Mouse (Mus musculus): ENCODE data around the gene Ttc7. TPM values are rescaled to one million over a fixed set of nuclear protein-coding genes. Genes with fewer than 3 reads are reported as not detected.

Gene Ttc7
- polyA plus RNA-seq, 1 experiment from 2014 or later: 3.6 TPM

DNA sequence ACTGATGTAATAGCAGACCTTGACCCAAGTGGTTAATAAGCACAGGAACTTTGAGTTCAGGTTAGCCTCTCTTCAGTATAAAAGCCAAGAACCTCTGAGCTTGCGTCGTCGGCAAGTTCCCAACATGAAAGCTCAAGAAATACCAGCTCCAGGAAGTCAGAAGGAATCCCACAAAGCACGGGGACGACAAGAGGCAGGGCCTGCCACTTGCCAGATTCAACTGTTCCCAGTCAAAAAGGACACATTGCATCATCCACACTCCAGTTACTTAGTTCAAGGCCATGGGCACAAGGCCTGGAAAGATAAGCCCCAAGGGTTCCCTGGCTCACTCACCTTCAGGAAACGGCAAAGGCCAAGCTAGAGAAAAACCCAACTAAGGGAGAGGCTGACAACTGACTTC, 19.3 kb upstream of the Ttc7 start:
- ATAC-seq (ENCODE audit: insufficient read depth): no peak
- no peak for TF ChIP-seq CTCF (IDR thresholded peaks at IDR 0.05; ENCODE audit: low read depth)
- Histone ChIP-seq H3K27ac (ENCODE audit: low read depth) (no peak overlapping the region), H3K4me2 (no peak overlapping the region), H3K9me3 (ENCODE audit: low read depth, low read length) (no peaks in the 10 kb centered on the region), H3K4me1 (ENCODE audit: insufficient read depth) (peaks cover 4% of the 10 kb centered on the region; the same call in 1 of the 2 replicates), H3K4me3 (ENCODE audit: low read depth, low read length) (no peak overlapping the region), H3K36me3 (ENCODE audit: insufficient read depth) (peaks cover 15% of the 10 kb centered on the region), H3K27me3 (ENCODE audit: insufficient read depth, low read length) (no peaks in the 10 kb centered on the region), H3K9ac (no peak overlapping the region)
- DNase-seq: no peak
- 88% methylated on average over 6 of the region's 6 CpGs for WGBS

DNA sequence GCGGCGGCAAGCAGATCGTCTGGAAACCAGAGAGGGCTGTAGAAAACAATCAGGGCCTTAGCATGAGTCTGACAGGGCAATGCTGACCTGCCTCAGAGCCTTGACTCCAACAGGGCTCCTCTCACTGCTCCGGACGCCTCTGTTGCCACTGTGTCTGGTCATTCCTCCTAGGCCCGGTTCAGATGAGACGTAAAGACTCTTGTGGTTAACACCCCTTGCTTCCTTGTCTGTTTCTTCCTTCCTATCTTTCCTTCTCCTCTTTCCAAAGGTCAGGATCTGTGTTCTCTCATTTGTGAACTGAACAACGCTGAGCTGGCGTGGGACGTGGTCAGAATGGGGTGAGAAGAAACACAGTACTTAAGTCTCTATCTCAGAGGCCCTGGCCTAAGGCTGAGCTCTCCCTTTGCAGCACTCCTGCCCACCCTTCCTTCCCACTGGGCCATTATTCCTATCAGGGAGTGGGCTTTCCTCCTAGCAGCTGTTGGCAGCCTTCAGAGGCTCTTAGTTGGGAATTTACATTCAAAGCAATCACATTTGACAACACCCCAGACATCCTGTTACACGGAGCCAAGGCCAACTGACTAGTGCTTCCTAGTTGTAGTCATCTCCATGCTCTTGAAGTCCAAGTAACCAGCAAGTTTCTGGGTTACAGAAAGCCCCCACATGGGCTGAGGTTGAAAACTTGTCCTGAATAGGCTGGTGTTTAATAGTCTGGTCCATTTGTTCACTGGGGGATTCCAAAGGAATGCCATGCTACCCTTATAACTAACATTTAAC, 18.4 kb upstream of the Ttc7 start:
- peak overlapping the region; percentile 75 for H3K4me2 ChIP-seq
- H3K9me3 ChIP-seq (ENCODE audit: low read depth, low read length): no peaks in the 10 kb centered on the region
- TF ChIP-seq CTCF (IDR thresholded peaks at IDR 0.05; ENCODE audit: low read depth): no peak
- DNase-seq (no peak), ATAC-seq (ENCODE audit: insufficient read depth) (no peak)
- H3K36me3 ChIP-seq (ENCODE audit: insufficient read depth): peaks cover 11% of the 10 kb centered on the region
- no peaks in the 10 kb centered on the region for H3K27me3 ChIP-seq (ENCODE audit: insufficient read depth, low read length)
- WGBS: 83% methylated on average over 11 of the region's 11 CpGs
- peak overlapping the region; percentile 89 for H3K4me3 ChIP-seq (ENCODE audit: low read depth, low read length)
- H3K9ac ChIP-seq: peak overlapping the region; percentile 95; the same call in 1 of the 2 replicates
- H3K27ac ChIP-seq (ENCODE audit: low read depth): no peak overlapping the region
- peaks cover 4% of the 10 kb centered on the region; the same call in 1 of the 2 replicates for H3K4me1 ChIP-seq (ENCODE audit: insufficient read depth)

DNA sequence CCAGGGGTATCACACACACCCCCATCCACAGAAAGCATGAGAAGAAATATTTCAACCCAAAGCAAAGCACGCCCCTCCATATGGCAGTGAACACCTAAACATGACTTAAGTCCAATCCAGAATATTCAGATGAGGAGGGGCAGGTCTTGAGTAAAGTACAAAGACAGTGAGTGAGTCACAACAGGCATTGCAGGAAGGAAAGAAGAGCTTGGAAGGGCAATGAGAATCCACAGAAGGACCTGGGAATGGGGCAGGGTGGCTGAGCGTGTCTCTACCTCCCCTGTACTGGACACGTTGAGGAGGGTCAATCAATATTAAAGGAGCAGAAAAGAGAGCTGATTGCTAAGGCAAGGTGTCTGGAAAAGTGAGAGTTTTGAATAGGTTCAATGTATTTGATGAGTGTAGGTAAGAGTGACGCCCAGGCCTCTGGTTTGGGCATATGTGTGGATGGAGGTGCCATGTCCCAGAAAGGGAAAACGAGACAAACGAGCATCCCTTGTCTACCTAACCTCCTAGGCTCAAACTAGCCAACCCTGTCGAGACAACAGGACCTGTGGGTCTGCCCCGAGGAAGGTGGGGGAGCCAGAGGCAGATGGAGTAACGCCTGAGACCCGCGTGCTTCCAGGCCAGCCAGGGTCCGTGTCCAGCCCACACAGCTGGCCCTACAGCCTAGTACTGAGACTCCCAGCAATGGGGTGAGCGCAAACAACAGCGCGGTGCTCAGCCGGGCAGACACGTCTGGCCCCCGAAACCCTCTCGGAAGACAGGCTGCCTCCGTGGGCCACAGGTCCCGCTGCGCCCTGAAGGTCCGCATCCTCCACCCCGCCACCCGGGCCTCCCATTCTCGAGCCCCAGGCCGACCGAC, 17.5 kb upstream of the Ttc7 start:
- H3K36me3 ChIP-seq (ENCODE audit: insufficient read depth): peaks cover 10% of the 10 kb centered on the region
- ATAC-seq (ENCODE audit: insufficient read depth) (peak; percentile 78), DNase-seq (no peak)
- H3K4me3 ChIP-seq (ENCODE audit: low read depth, low read length): peak overlapping the region; percentile 89
- H3K27ac ChIP-seq (ENCODE audit: low read depth): peak overlapping the region; percentile 36; the same call in 1 of the 2 replicates
- peaks cover 4% of the 10 kb centered on the region; the same call in 1 of the 2 replicates for H3K4me1 ChIP-seq (ENCODE audit: insufficient read depth)
- 5% methylated on average over 28 of the region's 28 CpGs for WGBS
- no peaks in the 10 kb centered on the region for H3K9me3 ChIP-seq (ENCODE audit: low read depth, low read length)
- H3K27me3 ChIP-seq (ENCODE audit: insufficient read depth, low read length): no peaks in the 10 kb centered on the region
- peak overlapping the region; percentile 75 for H3K4me2 ChIP-seq
- H3K9ac ChIP-seq: peak overlapping the region; percentile 95
- TF ChIP-seq CTCF (IDR thresholded peaks at IDR 0.05; ENCODE audit: low read depth): no peak

DNA sequence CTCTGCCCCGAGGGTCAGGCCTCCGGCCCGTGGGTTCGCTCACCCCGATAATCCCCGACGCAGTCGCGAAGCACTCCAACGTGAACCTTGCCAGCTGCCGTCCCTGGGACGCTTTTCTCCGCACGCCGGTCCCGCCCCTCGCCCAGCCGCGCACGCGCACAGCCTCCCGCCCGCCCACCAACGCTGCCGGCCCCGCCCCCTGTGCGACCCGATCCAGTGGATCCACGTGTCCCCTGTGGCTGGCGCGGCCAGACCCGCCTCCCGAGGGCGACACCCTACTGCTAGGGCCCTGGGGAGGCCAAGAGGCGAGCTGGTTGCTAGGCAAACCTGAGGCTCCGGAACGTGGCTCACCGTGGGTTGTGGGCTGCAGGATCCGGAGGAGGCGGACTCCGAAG, 16.9 kb upstream of the Ttc7 start, which contains the start of gene Mcfd2:
Mcfd2 (minus strand) TSS at position 144 of the 395 bp plus-strand sequence.
- TF ChIP-seq CTCF (IDR thresholded peaks at IDR 0.05; ENCODE audit: low read depth): peak; percentile 32; the same call in 1 of the 2 replicates
- WGBS: under 1% methylated on average over 41 of the region's 41 CpGs
- H3K9ac ChIP-seq: peak within 1 kb of the TSS; percentile 95
- peaks cover 6% of the 10 kb centered on the region for H3K36me3 ChIP-seq (ENCODE audit: insufficient read depth)
- H3K27ac ChIP-seq (ENCODE audit: low read depth): peak within 1 kb of the TSS; percentile 70
- DNase-seq (peak; percentile 96), ATAC-seq (ENCODE audit: insufficient read depth) (peak; percentile 97)
- peaks cover 4% of the 10 kb centered on the region; the same call in 1 of the 2 replicates for H3K4me1 ChIP-seq (ENCODE audit: insufficient read depth)
- H3K9me3 ChIP-seq (ENCODE audit: low read depth, low read length): no peaks in the 10 kb centered on the region
- H3K27me3 ChIP-seq (ENCODE audit: insufficient read depth, low read length): no peaks in the 10 kb centered on the region
- H3K4me2 ChIP-seq: peak within 1 kb of the TSS; percentile 75
- peak within 1 kb of the TSS; percentile 89 for H3K4me3 ChIP-seq (ENCODE audit: low read depth, low read length)

DNA sequence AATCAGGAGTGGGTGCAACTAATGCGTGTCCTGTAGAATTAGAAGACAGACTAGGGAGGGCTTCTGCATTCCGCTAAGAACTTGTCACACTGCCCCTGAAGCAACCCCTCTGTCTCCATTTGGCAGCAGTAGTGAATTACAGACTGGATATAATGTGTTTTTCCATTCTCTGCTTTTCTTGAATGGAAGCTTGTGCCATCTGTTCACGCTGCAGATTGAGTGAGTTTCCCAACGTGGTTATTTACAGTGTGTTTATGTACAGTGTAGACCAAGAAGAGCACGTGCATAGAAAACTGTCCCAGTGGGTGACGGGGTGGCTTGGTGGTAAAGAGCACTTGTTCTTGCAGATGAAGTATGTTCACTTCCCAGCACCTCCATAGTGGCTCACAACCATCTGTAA, 13.2 kb upstream of the Ttc7 start:
- H3K4me3 ChIP-seq (ENCODE audit: low read depth, low read length): no peak overlapping the region
- no peaks in the 10 kb centered on the region for H3K9me3 ChIP-seq (ENCODE audit: low read depth, low read length)
- DNase-seq: no peak
- H3K27me3 ChIP-seq (ENCODE audit: insufficient read depth, low read length): no peaks in the 10 kb centered on the region
- ATAC-seq (ENCODE audit: insufficient read depth): no peak
- H3K9ac ChIP-seq: no peak overlapping the region
- no peak overlapping the region for H3K4me2 ChIP-seq
- no peak for TF ChIP-seq CTCF (IDR thresholded peaks at IDR 0.05; ENCODE audit: low read depth)
- H3K4me1 ChIP-seq (ENCODE audit: insufficient read depth): peaks cover 2% of the 10 kb centered on the region; the same call in 1 of the 2 replicates
- no peaks in the 10 kb centered on the region for H3K36me3 ChIP-seq (ENCODE audit: insufficient read depth)
- WGBS: 53% methylated on average over 6 of the region's 6 CpGs
- no peak overlapping the region for H3K27ac ChIP-seq (ENCODE audit: low read depth)

DNA sequence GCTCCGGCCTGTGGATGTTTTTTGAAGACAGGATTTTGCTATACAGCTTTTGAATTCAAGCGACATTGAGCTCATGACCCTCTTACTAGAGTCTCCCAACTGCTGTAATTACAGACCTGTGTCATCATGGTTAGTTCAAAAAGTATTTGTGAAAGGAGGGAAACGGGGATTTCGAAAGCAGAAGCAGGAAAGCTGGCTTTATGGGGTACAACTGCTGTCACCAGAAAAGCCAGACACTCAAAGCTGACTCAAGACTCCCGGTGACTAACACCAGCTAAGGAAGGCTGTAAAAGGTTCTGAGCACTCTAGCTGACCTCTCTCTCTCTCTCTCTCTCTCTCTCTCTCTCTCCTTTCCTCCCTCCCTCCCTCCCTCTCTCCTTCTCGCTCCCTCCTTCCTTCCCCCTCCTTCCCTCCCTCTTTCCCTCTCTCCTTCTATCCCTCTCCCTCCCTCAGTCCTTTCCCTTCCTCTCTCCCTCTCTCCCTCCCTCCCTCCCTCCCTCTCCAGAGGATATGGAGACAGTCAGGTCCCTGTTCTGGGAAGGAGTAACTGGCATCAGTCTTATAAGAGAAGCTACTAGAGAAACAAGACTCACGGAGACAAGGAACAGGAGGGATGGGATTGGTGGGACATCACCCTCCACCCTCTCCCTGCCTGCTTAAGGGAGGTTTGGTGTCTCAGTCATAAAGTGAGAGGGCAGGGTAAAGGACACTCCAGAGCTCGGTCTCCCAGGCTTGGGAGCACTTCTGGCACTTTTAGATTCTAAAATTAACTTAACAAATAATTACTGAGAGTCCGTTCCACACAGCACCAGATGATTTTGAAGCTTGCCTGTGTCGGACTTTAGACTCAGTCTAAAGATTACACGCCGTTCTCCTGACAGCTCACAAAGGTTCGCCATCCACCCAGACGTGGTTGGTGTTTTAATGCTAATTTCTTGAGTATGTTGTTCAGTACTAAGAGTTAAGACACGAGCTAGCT, 7.0 kb upstream of the Ttc7 start:
- no peak for ATAC-seq (ENCODE audit: insufficient read depth)
- no peak overlapping the region for H3K4me2 ChIP-seq
- H3K9ac ChIP-seq: no peak overlapping the region
- WGBS: 48% methylated on average over 15 of the region's 15 CpGs
- H3K27me3 ChIP-seq (ENCODE audit: insufficient read depth, low read length): no peaks in the 10 kb centered on the region
- DNase-seq: no peak
- no peak overlapping the region for H3K4me3 ChIP-seq (ENCODE audit: low read depth, low read length)
- no peaks in the 10 kb centered on the region for H3K36me3 ChIP-seq (ENCODE audit: insufficient read depth)
- H3K4me1 ChIP-seq (ENCODE audit: insufficient read depth): no peaks in the 10 kb centered on the region
- no peak overlapping the region for H3K27ac ChIP-seq (ENCODE audit: low read depth)
- no peak for TF ChIP-seq CTCF (IDR thresholded peaks at IDR 0.05; ENCODE audit: low read depth)
- no peaks in the 10 kb centered on the region for H3K9me3 ChIP-seq (ENCODE audit: low read depth, low read length)

Data from lung, embryonic 14.5 days (tissue).